Mouse (Mus musculus) spleen, adult 2 months (tissue): ENCODE measurements around the gene Pheta2. TPM values are rescaled to one million over a fixed set of nuclear protein-coding genes. Genes with fewer than 3 reads are reported as not detected.
"Not testable (repeated sequence)": the region's sequence is repeated elsewhere in the genome, so short reads cannot be mapped to it uniquely, and the experiment has no call there.

Experiments
- DNase-seq, 2 experiments: peaks; one replicate each; pipeline versions ENCODE4 v3.0.0 to v3.0.0-alpha.2; 2012 to 2021; ENCODE audit warnings: low spot score in 2 of 2, low read depth in 1 of 2
- H3K27ac ChIP-seq: fragments of 200-500 bp; 2 replicates; pipeline ENCODE4 v1.5.1; 2012; ENCODE audit warnings: low read length, inconsistent platforms; ENCODE audit not compliant: insufficient read depth
- H3K27me3 ChIP-seq: fragments of 200-500 bp; 2 replicates; pipeline ENCODE4 v1.6.1; 2012; ENCODE audit warnings: mild to moderate bottlenecking, moderate library complexity, low read length, inconsistent platforms; ENCODE audit not compliant: control insufficient read depth, insufficient read depth
- H3K36me3 ChIP-seq: fragments of 200-500 bp; 2 replicates; pipeline ENCODE4 v1.6.1; 2012; ENCODE audit warnings: mild to moderate bottlenecking, low read length, inconsistent platforms; ENCODE audit not compliant: control insufficient read depth, insufficient read depth
- H3K4me1 ChIP-seq: fragments of 200-500 bp; 2 replicates; pipeline ENCODE4 v1.6.1; 2011; ENCODE audit warnings: inconsistent platforms; ENCODE audit not compliant: control insufficient read depth, insufficient read depth, insufficient read length
- H3K4me3 ChIP-seq: fragments of 200-500 bp; 2 replicates; pipeline ENCODE4 v1.5.1; 2011; ENCODE audit warnings: mild to moderate bottlenecking, inconsistent platforms; ENCODE audit not compliant: insufficient read depth, insufficient read length; ENCODE audit errors: extremely low read depth
- CTCF ChIP-seq: fragments of 200-500 bp; IDR thresholded peaks from 2 replicates; pipeline ENCODE4 v1.5.1; 2011; ENCODE audit warnings: mild to moderate bottlenecking, inconsistent platforms; ENCODE audit not compliant: insufficient read depth, insufficient read length, insufficient replicate concordance; ENCODE audit errors: extremely low read depth
- POLR2A ChIP-seq: fragments of 200-500 bp; IDR thresholded peaks from 2 replicates; pipeline ENCODE4 v1.6.1; 2011; ENCODE audit warnings: low read depth, low read length, inconsistent platforms
- WGBS: fragments of 180-500 bp; shearing (Covaris S2); methylation state at CpG from one replicate; pipeline ENCODE4 v1.1.7; 2018; 5-methylcytosine and 5-hydroxymethylcytosine counted together
- polyA plus RNA-seq: library from polyadenylated mRNA; depleted of rRNA; stranded (reverse); fragments of >200 nt; gene quantifications from 2 replicates; pipeline ENCODE4 v1.2.3, GENCODE M21; 2012

Gene Pheta2
- polyA plus RNA-seq, 1 experiment = 5.5 TPM

- WGBS = 1% methylated on average over 57 of the region's 57 CpGs
- Histone ChIP-seq H3K27ac (peak within 1 kb of the TSS; percentile 86), H3K36me3 (peaks cover 6% of the 10 kb centered on the region), H3K27me3 (no peaks in the 10 kb centered on the region), H3K4me1 (peaks cover 6% of the 10 kb centered on the region; the same call in 1 of the 2 replicates), H3K4me3 (peak within 1 kb of the TSS; percentile 85)
- peak; percentile 94 for TF ChIP-seq POLR2A
- peak; percentile 93 for TF ChIP-seq CTCF
- DNase-seq = peak; percentile 96 to 97
Observed at GRCm38 (mm10) chr15:82354126-82354945, 15.6 kb downstream of the Pheta2 start, which contains the start of gene Ndufa6. Gene Ndufa6 (minus strand): TSS chr15:82354322.

- 73% methylated on average over 22 of the region's 22 CpGs for WGBS
- H3K36me3 ChIP-seq = no peaks in the 10 kb centered on the region
- TF ChIP-seq POLR2A (no peak), CTCF (no peak)
- no peak for DNase-seq
- H3K4me3 ChIP-seq = no peak overlapping the region
- H3K27ac ChIP-seq = peak overlapping the region; percentile 5; the same call in 1 of the 2 replicates
- no peaks in the 10 kb centered on the region for H3K4me1 ChIP-seq
- no peaks in the 10 kb centered on the region for H3K27me3 ChIP-seq
Observed at GRCm38 (mm10) chr15:82358431-82359260, 19.9 kb downstream of the Pheta2 start.

- TF ChIP-seq POLR2A = no peak
- no peak for TF ChIP-seq CTCF
- Histone ChIP-seq H3K4me1 (no peaks in the 10 kb centered on the region), H3K36me3 (no peaks in the 10 kb centered on the region), H3K4me3 (no peak overlapping the region), H3K27ac (no peak overlapping the region), H3K27me3 (no peaks in the 10 kb centered on the region)
- DNase-seq = peak in 1 of 2 experiments; percentile 2
- WGBS = 76% methylated on average over 11 of the region's 11 CpGs
Observed at GRCm38 (mm10) chr15:82361459-82362018, 22.8 kb downstream of the Pheta2 start.

GRCm38 (mm10) chr15:82362234-82362633 lies 23.5 kb downstream of the Pheta2 start:
- Histone ChIP-seq H3K27me3 (no peaks in the 10 kb centered on the region), H3K36me3 (no peaks in the 10 kb centered on the region), H3K4me1 (no peaks in the 10 kb centered on the region), H3K4me3 (no peak overlapping the region), H3K27ac (no peak overlapping the region)
- 86% methylated on average over 4 of the region's 4 CpGs for WGBS
- no peak for TF ChIP-seq CTCF
- TF ChIP-seq POLR2A = no peak
- peak in 1 of 2 experiments; percentile 1 for DNase-seq

- H3K4me3 ChIP-seq, H3K36me3 ChIP-seq, DNase-seq, H3K27me3 ChIP-seq, H3K4me1 ChIP-seq, H3K27ac ChIP-seq: not testable (repeated sequence)
- WGBS = 67% methylated on average over 9 of the region's 12 CpGs
Observed at GRCm38 (mm10) chr15:82363801-82364200, 25.1 kb downstream of the Pheta2 start.

- not testable (repeated sequence) for H3K27me3 ChIP-seq, H3K4me1 ChIP-seq, H3K36me3 ChIP-seq
- 8% methylated on average over 6 of the region's 9 CpGs for WGBS
- Histone ChIP-seq H3K4me3 (peak overlapping the region; percentile 14; the same call in 1 of the 2 replicates), H3K27ac (peak overlapping the region; percentile 35; the same call in 1 of the 2 replicates)
- DNase-seq = peak in 1 of 2 experiments; percentile 1
Observed at GRCm38 (mm10) chr15:82364561-82364960, 25.8 kb downstream of the Pheta2 start.
